Mouse (Mus musculus): Measurements from ENCODE around the gene Ncoa5. TPM values are rescaled to one million over a fixed set of nuclear protein-coding genes. Genes with fewer than 3 reads are reported as not detected.

Ncoa5 gene
- polyA plus RNA-seq, 1 experiment from 2014 or later, result 34.1 TPM

DNA sequence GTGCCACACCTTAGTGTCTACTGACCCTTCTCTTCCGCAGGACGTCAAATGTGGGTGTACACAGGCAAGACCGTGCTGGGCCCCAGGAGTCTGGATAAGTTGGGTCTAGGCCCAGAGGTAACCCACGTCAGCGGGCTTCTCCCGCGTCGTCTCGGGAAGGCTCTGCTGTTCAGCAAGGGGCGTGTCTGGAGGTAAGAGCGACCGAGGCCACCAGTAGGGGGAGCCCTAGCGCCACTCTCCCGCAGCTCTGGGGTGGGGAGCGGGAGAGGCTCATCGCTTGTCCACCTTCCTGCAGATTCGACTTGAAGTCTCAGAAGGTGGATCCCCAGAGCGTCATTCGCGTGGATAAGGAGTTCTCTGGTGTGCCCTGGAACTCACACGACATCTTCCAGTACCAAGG lies 81.4 kb downstream of the Ncoa5 start:
- ATAC-seq (ENCODE audit: insufficient number of reproducible peaks, insufficient read depth, low FRiP score, low read depth), result peak; percentile 55
- no peak overlapping the region for H3K4me3 ChIP-seq (ENCODE audit: control insufficient read depth in 1 of 2, insufficient read depth in 1 of 2, low read depth in 1 of 2, low read length in 2 of 2)
- 3% methylated on average over 21 of the region's 21 CpGs for WGBS
- H3K9me3 ChIP-seq (ENCODE audit: control insufficient read depth, low read length), result no peaks in the 10 kb centered on the region
- H3K36me3 ChIP-seq (ENCODE audit: control insufficient read depth, insufficient read depth, low read length), result no peaks in the 10 kb centered on the region
- no peak overlapping the region for H3K9ac ChIP-seq (ENCODE audit: low read length)
- 0 out of 2 replicates have a peak overlapping the region, but pooled peaks have one; percentile 23 for H3K4me2 ChIP-seq (ENCODE audit: low read length)
- no peak overlapping the region for H3K27ac ChIP-seq (replicated peaks in 1 of 2; ENCODE audit: control insufficient read depth in 1 of 2, insufficient read depth in 1 of 2, low read depth in 2 of 2, low read length in 2 of 2)
- peaks cover 68% of the 10 kb centered on the region for H3K27me3 ChIP-seq (ENCODE audit: control insufficient read depth, insufficient read depth, low read length)
- H3K4me1 ChIP-seq (ENCODE audit: control insufficient read depth in 2 of 2, insufficient read depth in 2 of 2, low read length in 2 of 2), result peaks cover 0 to 5% of the 10 kb centered on the region in 2 experiments; a peak in 2 of 4 replicates

DNA sequence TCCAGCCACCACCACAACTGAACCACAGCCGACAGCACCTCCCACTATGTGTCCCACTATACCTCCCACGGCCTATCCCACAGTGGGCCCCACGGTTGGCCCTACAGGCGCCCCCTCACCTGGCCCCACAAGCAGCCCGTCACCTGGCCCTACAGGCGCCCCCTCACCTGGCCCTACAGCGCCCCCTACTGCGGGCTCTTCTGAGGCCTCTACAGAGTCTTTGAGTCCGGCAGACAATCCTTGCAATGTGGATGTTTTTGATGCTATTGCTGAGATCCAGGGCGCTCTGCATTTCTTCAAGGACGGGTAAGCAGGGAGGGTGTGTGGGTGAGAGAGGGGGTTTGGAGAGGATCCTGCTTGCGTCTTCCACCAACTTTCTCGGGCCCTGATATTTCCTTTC lies 82.2 kb downstream of the Ncoa5 start:
- 42% methylated on average over 13 of the region's 13 CpGs for WGBS
- H3K36me3 ChIP-seq (ENCODE audit: control insufficient read depth, insufficient read depth, low read length), result no peaks in the 10 kb centered on the region
- no peak overlapping the region for H3K4me2 ChIP-seq (ENCODE audit: low read length)
- no peak overlapping the region for H3K4me3 ChIP-seq (ENCODE audit: control insufficient read depth in 1 of 2, insufficient read depth in 1 of 2, low read depth in 1 of 2, low read length in 2 of 2)
- H3K9ac ChIP-seq (ENCODE audit: low read length), result no peak overlapping the region
- ATAC-seq (ENCODE audit: insufficient number of reproducible peaks, insufficient read depth, low FRiP score, low read depth), result no peak
- peaks cover 76% of the 10 kb centered on the region for H3K27me3 ChIP-seq (ENCODE audit: control insufficient read depth, insufficient read depth, low read length)
- no peak overlapping the region for H3K27ac ChIP-seq (replicated peaks in 1 of 2; ENCODE audit: control insufficient read depth in 1 of 2, insufficient read depth in 1 of 2, low read depth in 2 of 2, low read length in 2 of 2)
- H3K9me3 ChIP-seq (ENCODE audit: control insufficient read depth, low read length), result no peaks in the 10 kb centered on the region
- H3K4me1 ChIP-seq (ENCODE audit: control insufficient read depth in 2 of 2, insufficient read depth in 2 of 2, low read length in 2 of 2), result peaks cover 0 to 5% of the 10 kb centered on the region in 2 experiments; a peak in 2 of 4 replicates

DNA sequence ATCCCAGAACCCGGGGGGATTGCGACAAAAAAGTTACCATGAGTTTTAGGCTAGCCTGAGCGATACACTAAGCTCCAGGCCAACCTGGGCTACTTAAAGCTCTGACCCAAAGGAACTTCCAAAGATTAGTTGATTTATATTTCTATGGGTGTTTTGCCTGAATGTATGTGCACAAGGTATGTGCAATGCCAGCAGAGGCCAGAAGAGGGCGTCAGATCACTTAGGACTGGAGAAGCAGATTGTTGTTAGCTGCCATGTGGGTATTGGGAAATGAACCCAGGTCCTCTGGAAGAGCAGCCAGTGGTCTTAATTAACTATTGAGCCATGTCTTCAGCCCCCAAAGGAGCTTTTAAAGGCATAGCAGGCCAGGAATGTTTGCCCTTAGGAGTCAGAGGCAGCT lies 82.9 kb downstream of the Ncoa5 start:
- H3K9me3 ChIP-seq (ENCODE audit: control insufficient read depth, low read length), result no peaks in the 10 kb centered on the region
- no peaks in the 10 kb centered on the region for H3K36me3 ChIP-seq (ENCODE audit: control insufficient read depth, insufficient read depth, low read length)
- peaks cover 83% of the 10 kb centered on the region for H3K27me3 ChIP-seq (ENCODE audit: control insufficient read depth, insufficient read depth, low read length)
- H3K4me3 ChIP-seq (ENCODE audit: control insufficient read depth in 1 of 2, insufficient read depth in 1 of 2, low read depth in 1 of 2, low read length in 2 of 2), result no peak overlapping the region
- ATAC-seq (ENCODE audit: insufficient number of reproducible peaks, insufficient read depth, low FRiP score, low read depth), result no peak
- H3K9ac ChIP-seq (ENCODE audit: low read length), result no peak overlapping the region
- H3K4me2 ChIP-seq (ENCODE audit: low read length), result no peak overlapping the region
- 79% methylated on average over 4 of the region's 4 CpGs for WGBS
- no peak overlapping the region for H3K27ac ChIP-seq (replicated peaks in 1 of 2; ENCODE audit: control insufficient read depth in 1 of 2, insufficient read depth in 1 of 2, low read depth in 2 of 2, low read length in 2 of 2)
- peaks cover 0 to 5% of the 10 kb centered on the region in 2 experiments; a peak in 2 of 4 replicates for H3K4me1 ChIP-seq (ENCODE audit: control insufficient read depth in 2 of 2, insufficient read depth in 2 of 2, low read length in 2 of 2)

DNA sequence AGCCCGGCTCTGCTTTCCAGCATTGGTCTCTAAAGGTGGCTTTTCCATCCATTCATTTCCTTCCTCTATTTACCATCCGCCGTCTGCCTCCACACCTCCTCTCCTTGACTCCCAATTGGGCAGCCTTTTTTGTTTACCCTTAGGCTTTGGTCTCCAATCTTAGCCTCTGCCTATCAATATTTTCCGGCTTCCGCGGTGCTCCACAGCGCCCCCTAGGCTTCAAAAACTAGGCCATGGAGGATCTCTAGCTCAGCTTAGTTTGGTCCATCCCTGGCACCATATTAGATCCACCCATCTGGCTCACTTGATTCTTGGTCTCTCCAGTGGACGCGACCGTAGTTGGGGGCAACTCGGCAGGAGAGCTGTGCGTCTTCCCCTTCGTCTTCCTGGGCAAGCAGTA lies 84.2 kb downstream of the Ncoa5 start:
- Histone ChIP-seq H3K9ac (ENCODE audit: low read length) (no peak overlapping the region), H3K4me2 (ENCODE audit: low read length) (no peak overlapping the region), H3K4me1 (ENCODE audit: control insufficient read depth in 2 of 2, insufficient read depth in 2 of 2, low read length in 2 of 2) (peaks cover 0 to 5% of the 10 kb centered on the region in 2 experiments; a peak in 2 of 4 replicates), H3K36me3 (ENCODE audit: control insufficient read depth, insufficient read depth, low read length) (no peaks in the 10 kb centered on the region), H3K27me3 (ENCODE audit: control insufficient read depth, insufficient read depth, low read length) (peaks cover 94% of the 10 kb centered on the region), H3K9me3 (ENCODE audit: control insufficient read depth, low read length) (no peaks in the 10 kb centered on the region), H3K4me3 (ENCODE audit: control insufficient read depth in 1 of 2, insufficient read depth in 1 of 2, low read depth in 1 of 2, low read length in 2 of 2) (no peak overlapping the region), H3K27ac (replicated peaks in 1 of 2; ENCODE audit: control insufficient read depth in 1 of 2, insufficient read depth in 1 of 2, low read depth in 2 of 2, low read length in 2 of 2) (no peak overlapping the region)
- 21% methylated on average over 13 of the region's 13 CpGs for WGBS
- no peak for ATAC-seq (ENCODE audit: insufficient number of reproducible peaks, insufficient read depth, low FRiP score, low read depth)

Other genes with a start within 250 kb of the Ncoa5 start
- 37.2 and 38.0 TPM in 2 replicates for gene Snx21, start 249.0 kb downstream of the Ncoa5 start, polyA plus RNA-seq (2014; fragmentation: Nextera tagmentation; extraction: Ambion mirVana)
- 12.7 and 13.9 TPM in 2 replicates for gene Acot8, start 230.0 kb downstream of the Ncoa5 start, polyA plus RNA-seq (2014; fragmentation: Nextera tagmentation; extraction: Ambion mirVana)
- gene Zswim3, start 229.8 kb downstream of the Ncoa5 start, polyA plus RNA-seq (2014; fragmentation: Nextera tagmentation; extraction: Ambion mirVana), result 5.4 and 5.9 TPM in 2 replicates
- gene Zswim1, start 212.2 kb downstream of the Ncoa5 start, polyA plus RNA-seq (2014; fragmentation: Nextera tagmentation; extraction: Ambion mirVana), result 8.6 TPM in 2 replicates
- not detected in 2 replicates for gene Spata25, start 206.3 kb downstream of the Ncoa5 start, polyA plus RNA-seq (2014; fragmentation: Nextera tagmentation; extraction: Ambion mirVana)
- gene Ctsa, start 202.0 kb downstream of the Ncoa5 start, polyA plus RNA-seq (2014; fragmentation: Nextera tagmentation; extraction: Ambion mirVana), result 178 TPM in 2 replicates
- gene Neurl2, start 201.4 kb downstream of the Ncoa5 start, polyA plus RNA-seq (2014; fragmentation: Nextera tagmentation; extraction: Ambion mirVana), result 54.6 and 55.1 TPM in 2 replicates
- 9.6 and 10.4 TPM in 2 replicates for gene Pltp, start 177.2 kb downstream of the Ncoa5 start, polyA plus RNA-seq (2014; fragmentation: Nextera tagmentation; extraction: Ambion mirVana)
- 58.0 and 58.8 TPM in 2 replicates for gene Pcif1, start 155.6 kb downstream of the Ncoa5 start, polyA plus RNA-seq (2014; fragmentation: Nextera tagmentation; extraction: Ambion mirVana)
- gene Zfp335, start 123.1 kb downstream of the Ncoa5 start, polyA plus RNA-seq (2014; fragmentation: Nextera tagmentation; extraction: Ambion mirVana), result 6.8 and 6.9 TPM in 2 replicates
- 0.09 TPM in 1 of 2 replicates, not detected in the other for gene Mmp9, start 94.1 kb downstream of the Ncoa5 start, polyA plus RNA-seq (2014; fragmentation: Nextera tagmentation; extraction: Ambion mirVana)
- 0.62 and 0.71 TPM in 2 replicates for gene Slc12a5, start 74.1 kb downstream of the Ncoa5 start, polyA plus RNA-seq (2014; fragmentation: Nextera tagmentation; extraction: Ambion mirVana)
- gene Cd40, start 20.8 kb upstream of the Ncoa5 start, polyA plus RNA-seq (2014; fragmentation: Nextera tagmentation; extraction: Ambion mirVana), result 5.8 and 8.6 TPM in 2 replicates
- gene 1700025C18Rik, start 55.9 kb upstream of the Ncoa5 start, polyA plus RNA-seq (2014; fragmentation: Nextera tagmentation; extraction: Ambion mirVana), result not detected in 2 replicates
- gene Cdh22, start 200.0 kb upstream of the Ncoa5 start, polyA plus RNA-seq (2014; fragmentation: Nextera tagmentation; extraction: Ambion mirVana), result 0.11 TPM in 1 of 2 replicates, not detected in the other

Data from heart, embryonic 14.5 days (tissue).